In the genomic region with DNA sequence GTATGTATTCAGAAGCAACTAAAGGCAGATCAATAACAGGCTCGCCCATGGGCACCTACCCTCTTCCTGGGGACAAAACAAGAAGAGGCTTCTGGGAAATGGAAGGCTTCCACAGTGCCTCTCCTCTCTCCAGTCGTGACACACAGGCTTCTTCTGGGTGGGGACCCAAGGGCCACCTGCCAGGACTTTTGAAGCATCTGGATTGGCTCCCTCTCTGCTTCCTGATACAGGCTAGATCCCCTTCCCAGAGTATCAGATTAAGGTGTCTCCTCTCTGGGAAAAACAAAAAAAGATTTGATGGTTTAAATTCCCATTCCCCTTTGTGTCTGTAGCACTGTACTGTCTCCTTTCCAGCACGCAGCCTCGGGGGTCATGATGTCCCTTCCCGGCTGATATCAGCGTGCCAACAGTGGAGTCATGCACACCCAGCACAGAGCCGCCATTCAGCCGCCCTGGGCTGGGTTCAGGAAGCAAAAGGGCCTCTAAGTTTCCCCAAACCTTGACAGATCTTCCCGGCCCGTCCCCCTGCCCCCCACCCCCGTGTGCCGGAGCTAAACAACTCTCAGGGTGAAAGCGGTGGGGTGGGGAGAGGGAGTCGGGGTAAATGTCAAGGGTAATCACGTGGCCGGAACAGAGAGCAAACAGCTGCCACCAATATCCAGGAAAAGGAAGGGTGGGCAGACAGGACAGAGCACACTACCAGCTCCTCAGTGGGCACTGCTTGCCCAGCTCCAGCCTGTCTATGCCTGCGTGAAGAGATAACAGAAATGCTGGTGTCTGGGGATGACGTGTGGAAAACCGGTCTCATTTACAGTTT, we compare ENCODE assay signal across 8 mouse cellular contexts. TPM values are rescaled to one million over a fixed set of nuclear protein-coding genes. Genes with fewer than 3 reads are reported as not detected.
A peak's percentile ranks its signal among the peaks of the same experiment; 100 is the strongest.
DNase-seq lines count a peak whose midpoint lies in the region; ATAC-seq and TF ChIP-seq lines count a peak whose summit lies in the region.

No protein-coding gene starts in this region.

- no peaks in the 10 kb centered on the region for H3K27me3 ChIP-seq in kidney, embryonic 14.5 days (ENCODE audit: control insufficient read depth, insufficient read depth, low read length)
- H3K27me3 ChIP-seq in thymus, adult 2 months (ENCODE audit: control insufficient read depth, insufficient read depth, low read length): no peaks in the 10 kb centered on the region

- peak overlapping the region; percentile 25 for H3K4me2 ChIP-seq in kidney, embryonic 14.5 days (replicated peaks; ENCODE audit: low read depth, low read length)

- H3K27ac ChIP-seq in kidney, embryonic 14.5 days (ENCODE audit: low read depth, low read length): no peak overlapping the region
- no peak overlapping the region for H3K27ac ChIP-seq in thymus, adult 2 months (ENCODE audit: control insufficient read depth, insufficient read depth, low read length)

- H3K4me3 ChIP-seq in kidney, embryonic 14.5 days (ENCODE audit: low read length): peak overlapping the region; percentile 13; the same call in 1 of the 2 replicates
- peak overlapping the region; percentile 19 for H3K4me3 ChIP-seq in thymus, adult 2 months (ENCODE audit: control insufficient read depth, insufficient read depth, low read length)

- no peak for TF ChIP-seq CTCF in thymus, adult 2 months (IDR thresholded peaks at IDR 0.05; ENCODE audit: borderline replicate concordance, control insufficient read depth, extremely low read depth, insufficient read depth, low read length, poor library complexity)

- peak overlapping the region; percentile 37; the same call in 1 of the 2 replicates for H3K9ac ChIP-seq in kidney, embryonic 14.5 days (ENCODE audit: low read depth, low read length)

- DNase-seq in spleen, adult 12 weeks (ENCODE audit: low spot score): peak; percentile 15
- DNase-seq in spleen, postnatal 14 days (ENCODE audit: low spot score in 2 of 2): no peak
- peak; percentile 57 for DNase-seq in heart, adult 8-10 months (ENCODE audit: low spot score)
- DNase-seq in lung, postnatal 14 days: peak; percentile 43
- peak; percentile 32 for DNase-seq in thymus, adult 2 months
- no peak for DNase-seq in c-Kit-positive CD71-positive TER-119-positive erythroid progenitor cells, embryonic 14.5 days (ENCODE audit: low spot score)
- DNase-seq in left cerebral cortex, postnatal 4 days: no peak

- 28% methylated on average over 19 of the region's 19 CpGs for WGBS in kidney, embryonic 14.5 days
- 33% methylated on average over 19 of the region's 19 CpGs for WGBS in thymus, adult 2 months

- H3K4me1 ChIP-seq in kidney, embryonic 14.5 days (ENCODE audit: control insufficient read depth, insufficient read depth, low read length): peaks cover 7% of the 10 kb centered on the region; the same call in 1 of the 2 replicates
- peaks cover 18% of the 10 kb centered on the region for H3K4me1 ChIP-seq in thymus, adult 2 months (replicated peaks; ENCODE audit: control insufficient read depth, insufficient read depth, low read length)

- peaks cover 3% of the 10 kb centered on the region; the same call in 1 of the 2 replicates for H3K9me3 ChIP-seq in kidney, embryonic 14.5 days (ENCODE audit: control insufficient read depth, low read length)

- peak; percentile 71 for ATAC-seq in kidney, embryonic 14.5 days (ENCODE audit: low FRiP score, low TSS enrichment)

- no peak for TF ChIP-seq POLR2A in thymus, adult 2 months (IDR thresholded peaks at IDR 0.05; ENCODE audit: control insufficient read depth, extremely low read depth, insufficient read depth, low read length, poor library complexity)

- H3K36me3 ChIP-seq in kidney, embryonic 14.5 days (ENCODE audit: control insufficient read depth, insufficient read depth, low read length): no peaks in the 10 kb centered on the region
- H3K36me3 ChIP-seq in thymus, adult 2 months (ENCODE audit: control insufficient read depth, insufficient read depth, low read length): no peaks in the 10 kb centered on the region

- intact Hi-C loops in left cerebral cortex, postnatal 4 days (cut with DNase I): no loop called here

RNA-seq across cellular contexts. Expression of a gene that starts 38.9 kb away (rescaled TPM):
- total RNA-seq in heart, adult 8-10 months (2022): 10 to 100 TPM; 11.0 to 15.5 (median 11.9) TPM
- polyA plus RNA-seq in kidney, embryonic 14.5 days (2014; fragmentation: Nextera tagmentation; extraction: Ambion mirVana): 0.59 and 1.3 TPM in 2 replicates
- polyA plus RNA-seq in thymus, adult 2 months (2012; rRNA removed): 1.1 and 1.3 TPM in 2 replicates
- total RNA-seq in left cerebral cortex, postnatal 4 days (2021): 1 to 10 TPM; 7.3 to 7.7 TPM

Comparison
In these comparisons a context has a peak if more than half of its experiments do, and no peak if none do; other contexts are left out.
1. DNase-seq: peak in spleen, adult 12 weeks (single experiment), heart, adult 8-10 months (single experiment), lung, postnatal 14 days (single experiment) and thymus, adult 2 months (single experiment); none in spleen, postnatal 14 days (0 of 2), c-Kit-positive CD71-positive TER-119-positive erythroid progenitor cells, embryonic 14.5 days (single experiment) and left cerebral cortex, postnatal 4 days (single experiment).